8 mouse cellular contexts compared by ENCODE assay signal in the genomic region with DNA sequence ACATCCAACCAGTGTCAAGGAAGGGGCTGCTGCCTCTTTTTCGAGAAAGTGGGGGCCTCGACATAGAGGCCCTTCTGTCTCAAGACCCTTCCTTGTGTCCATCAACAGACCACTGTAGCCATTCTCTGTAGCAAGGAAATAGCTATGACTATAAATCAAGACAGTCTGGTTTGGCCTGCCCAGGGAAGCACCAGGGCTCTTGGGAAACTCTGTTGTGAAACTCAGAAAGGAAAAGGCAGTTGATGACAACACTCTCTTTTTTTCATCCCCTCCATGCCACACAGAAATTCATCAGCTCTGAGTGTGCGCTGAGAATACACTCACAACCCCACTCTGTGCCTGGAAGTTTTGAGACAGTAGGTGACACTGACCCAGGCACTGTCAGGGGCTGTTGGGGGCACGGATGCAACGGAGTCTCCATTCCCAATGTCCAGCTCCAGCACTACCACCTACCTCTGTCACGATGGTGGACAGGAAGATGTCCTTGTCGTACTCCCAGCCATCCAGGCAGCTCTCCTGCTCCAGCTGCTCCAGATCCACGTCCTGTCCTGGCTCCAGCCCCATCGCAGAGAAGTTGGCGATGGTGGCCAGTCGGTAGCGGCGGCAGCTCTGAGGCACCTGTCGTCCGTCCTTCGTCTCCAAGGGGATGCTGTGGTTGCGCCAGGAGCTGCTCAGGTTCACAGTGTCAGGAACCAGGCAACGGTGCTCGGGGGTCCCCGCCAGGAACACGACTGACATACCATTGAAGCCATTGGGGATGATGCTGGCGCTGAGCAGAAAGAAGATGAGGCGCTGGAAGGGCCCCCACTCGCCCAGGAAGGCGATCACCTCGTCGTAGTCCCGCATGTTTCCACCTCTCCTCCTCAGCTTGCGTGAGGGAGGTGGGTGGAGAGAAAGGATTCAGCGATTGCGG. TPM values are rescaled to one million over a fixed set of nuclear protein-coding genes. Genes with fewer than 3 reads are reported as not detected.
DNase-seq lines count a peak whose midpoint lies in the region; ATAC-seq and TF ChIP-seq lines count a peak whose summit lies in the region.

No protein-coding gene starts in this region.

- H3K9me3 ChIP-seq in intestine, embryonic 15.5 days = no peaks in the 10 kb centered on the region
- no peaks in the 10 kb centered on the region for H3K9me3 ChIP-seq in midbrain, embryonic 16.5 days (replicated peaks; ENCODE audit: control insufficient read depth, low read length, poor library complexity, severe bottlenecking)

- H3K27ac ChIP-seq in heart, adult 2 months = no peak overlapping the region; the same call in 1 of the 2 replicates
- no peak overlapping the region for H3K27ac ChIP-seq in intestine, embryonic 15.5 days
- H3K27ac ChIP-seq in midbrain, embryonic 16.5 days (ENCODE audit: low read length) = peak overlapping the region; percentile 38

- TF ChIP-seq POLR2A in heart, adult 2 months (IDR thresholded peaks at IDR 0.05; ENCODE audit: insufficient read depth, low read depth, low read length) = no peak

- peaks cover 6% of the 10 kb centered on the region for H3K4me1 ChIP-seq in heart, adult 2 months (ENCODE audit: control insufficient read depth, insufficient read depth, low read length)
- peaks cover 15% of the 10 kb centered on the region for H3K4me1 ChIP-seq in intestine, embryonic 15.5 days (replicated peaks)
- peaks cover 11% of the 10 kb centered on the region; the same call in 1 of the 2 replicates for H3K4me1 ChIP-seq in midbrain, embryonic 16.5 days (ENCODE audit: control insufficient read depth, insufficient read depth, low read length)

- ATAC-seq in intestine, embryonic 15.5 days = 0 out of 2 replicates have a peak, but pooled peaks have one; percentile 3
- ATAC-seq in midbrain, embryonic 16.5 days = peak; percentile 66

- peak overlapping the region; percentile 43 for H3K4me3 ChIP-seq in heart, adult 2 months
- H3K4me3 ChIP-seq in C2C12 (ENCODE audit: insufficient read depth, poor library complexity, severe bottlenecking) = peak overlapping the region; percentile 50
- H3K4me3 ChIP-seq in intestine, embryonic 15.5 days (replicated peaks) = peak overlapping the region; percentile 52
- H3K4me3 ChIP-seq in midbrain, embryonic 16.5 days (ENCODE audit: low read depth, low read length) = peak overlapping the region; percentile 65

- H3K9ac ChIP-seq in heart, adult 2 months (ENCODE audit: low read depth, low read length) = peak overlapping the region; percentile 31; the same call in 1 of the 2 replicates
- peak overlapping the region; percentile 65 for H3K9ac ChIP-seq in intestine, embryonic 15.5 days
- H3K9ac ChIP-seq in midbrain, embryonic 16.5 days (ENCODE audit: low read depth, low read length) = peak overlapping the region; percentile 84

- peak overlapping the region; percentile 74 for H3ac ChIP-seq in C2C12 (ENCODE audit: control insufficient read depth, insufficient read length, low read depth)

- no peaks in the 10 kb centered on the region for H3K27me3 ChIP-seq in heart, adult 2 months (ENCODE audit: control insufficient read depth, insufficient read depth, low read length)
- H3K27me3 ChIP-seq in C2C12 (ENCODE audit: control insufficient read depth, insufficient read depth, insufficient read length) = no peaks in the 10 kb centered on the region
- H3K27me3 ChIP-seq in intestine, embryonic 15.5 days (replicated peaks) = peaks cover 6% of the 10 kb centered on the region; the same call in 1 of the 2 replicates
- peaks cover 2% of the 10 kb centered on the region; the same call in 1 of the 2 replicates for H3K27me3 ChIP-seq in midbrain, embryonic 16.5 days (ENCODE audit: control insufficient read depth, insufficient read depth, low read depth, low read length)

- no peaks in the 10 kb centered on the region for H3K79me2 ChIP-seq in heart, adult 2 months (replicated peaks; ENCODE audit: control insufficient read depth, insufficient read depth, low read length)
- H3K79me2 ChIP-seq in C2C12 (ENCODE audit: control insufficient read depth, insufficient read depth) = peaks cover 59% of the 10 kb centered on the region

- intact Hi-C loops in heart, adult 2 months (cut with DNase I) = loop anchor here (2.0 kb wide), 1 partner anchor 25 kb away; no protein-coding TSS in a partner anchor
- intact Hi-C loops in heart, postnatal 25 days (cut with DNase I) = loop anchor here (2.0 kb wide), 2 partner anchors 21 to 37 kb away; no protein-coding TSS in a partner anchor

- no peak for TF ChIP-seq CTCF in heart, adult 2 months (IDR thresholded peaks at IDR 0.05)
- no peak for TF ChIP-seq CTCF in C2C12 (IDR thresholded peaks at IDR 0.05; ENCODE audit: control insufficient read depth, insufficient read depth, insufficient read length)

- H3K79me3 ChIP-seq in C2C12 (ENCODE audit: low read depth) = no peaks in the 10 kb centered on the region

- H3K36me3 ChIP-seq in heart, adult 2 months (ENCODE audit: control insufficient read depth, insufficient read depth, low read length) = no peaks in the 10 kb centered on the region
- H3K36me3 ChIP-seq in C2C12 (ENCODE audit: control insufficient read depth, insufficient read depth) = no peaks in the 10 kb centered on the region
- no peaks in the 10 kb centered on the region for H3K36me3 ChIP-seq in intestine, embryonic 15.5 days
- no peaks in the 10 kb centered on the region for H3K36me3 ChIP-seq in midbrain, embryonic 16.5 days (ENCODE audit: control insufficient read depth, insufficient read depth, low read length)

- DNase-seq in heart, adult 2 months = no peak
- no peak for DNase-seq in heart, postnatal 25 days (ENCODE audit: low spot score)
- DNase-seq in cerebellum, postnatal 36 days = peak; percentile 57 to 60
- DNase-seq in thymus, postnatal 10 days (ENCODE audit: low spot score in 2 of 2) = no peak
- DNase-seq in layer of hippocampus, postnatal 25 days (ENCODE audit: extremely low spot score in 1 of 2, low spot score in 1 of 2) = no peak

- H3K4me2 ChIP-seq in intestine, embryonic 15.5 days (replicated peaks) = peak overlapping the region; percentile 98
- peak overlapping the region; percentile 81 for H3K4me2 ChIP-seq in midbrain, embryonic 16.5 days (ENCODE audit: low read length)

- no peak for TF ChIP-seq EP300 in heart, adult 2 months (IDR thresholded peaks at IDR 0.05; ENCODE audit: insufficient read depth, low read depth, low read length)

- WGBS in heart, adult 2 months = 25% methylated on average over 31 of the region's 31 CpGs
- WGBS in intestine, embryonic 15.5 days = 18% methylated on average over 31 of the region's 31 CpGs
- WGBS in midbrain, embryonic 16.5 days = 16% methylated on average over 31 of the region's 31 CpGs

TF ChIP-seq in C2C12, 6 proteins besides CTCF, POLR2A, EP300 and RAD21:
- TF ChIP-seq MYOD1 (IDR thresholded peaks at IDR 0.05; ENCODE audit: control insufficient read depth, insufficient read length, low read depth) (no peak), FOSL1 (IDR thresholded peaks at IDR 0.05; ENCODE audit: insufficient read depth, low read length, poor library complexity, severe bottlenecking) (no peak), USF1 (IDR thresholded peaks at IDR 0.05; ENCODE audit: low read depth) (no peak), MYOG (IDR thresholded peaks at IDR 0.05; ENCODE audit: control insufficient read depth, extremely low read depth, insufficient read length) (no peak), MAX (IDR thresholded peaks at IDR 0.05) (no peak), CEBPB (IDR thresholded peaks at IDR 0.05; ENCODE audit: low read depth) (no peak)

RNA-seq across cellular contexts. Expression of a gene that starts 0.5 kb away (rescaled TPM):
- total RNA-seq in heart, adult 2 months (2021) = 1 to 10 TPM; 5.1 to 5.5 TPM
- 5.6 and 7.0 TPM in 2 replicates for polyA plus RNA-seq in heart, adult 2 months (2012; rRNA removed)
- 1 to 10 TPM; 5.0 to 5.7 TPM for total RNA-seq in heart, postnatal 25 days (2021)
- polyA plus RNA-seq in C2C12 (2012; fragmentation: generic; extraction: Trizol) = 4.0 TPM
- 0.72 and 1.4 TPM in 2 replicates for polyA plus RNA-seq in intestine, embryonic 15.5 days (2015; fragmentation: Nextera tagmentation; extraction: Ambion mirVana)
- polyA plus RNA-seq in midbrain, embryonic 16.5 days (2015; fragmentation: Nextera tagmentation; extraction: Ambion mirVana) = 3.7 and 6.5 TPM in 2 replicates
- total RNA-seq in layer of hippocampus, postnatal 25 days (2021) = 1 to 10 TPM; 4.8 to 7.2 TPM

RNA-seq across cellular contexts. Expression of a gene that starts 41.4 kb away (rescaled TPM):
- total RNA-seq in heart, adult 2 months (2021) = 10 to 100 TPM; 30.8 to 33.8 TPM
- polyA plus RNA-seq in heart, adult 2 months (2012; rRNA removed) = 57.6 and 58.2 TPM in 2 replicates
- total RNA-seq in heart, postnatal 25 days (2021) = 10 to 100 TPM; 34.4 to 42.1 TPM
- 120 TPM for polyA plus RNA-seq in C2C12 (2012; fragmentation: generic; extraction: Trizol)
- polyA plus RNA-seq in intestine, embryonic 15.5 days (2015; fragmentation: Nextera tagmentation; extraction: Ambion mirVana) = 35.9 and 42.1 TPM in 2 replicates
- 20.5 and 26.7 TPM in 2 replicates for polyA plus RNA-seq in midbrain, embryonic 16.5 days (2015; fragmentation: Nextera tagmentation; extraction: Ambion mirVana)
- total RNA-seq in layer of hippocampus, postnatal 25 days (2021) = 10 to 100 TPM; 15.7 TPM

RNA-seq across cellular contexts. Expression of a gene that starts 47.3 kb away (rescaled TPM):
- total RNA-seq in heart, adult 2 months (2021) = 1 to 10 TPM; 1.3 to 1.5 TPM
- 0.61 and 1.1 TPM in 2 replicates for polyA plus RNA-seq in heart, adult 2 months (2012; rRNA removed)
- 1 to 10 TPM; 1.5 to 1.9 TPM for total RNA-seq in heart, postnatal 25 days (2021)
- 1.5 TPM for polyA plus RNA-seq in C2C12 (2012; fragmentation: generic; extraction: Trizol)
- 6.6 and 8.0 TPM in 2 replicates for polyA plus RNA-seq in intestine, embryonic 15.5 days (2015; fragmentation: Nextera tagmentation; extraction: Ambion mirVana)
- polyA plus RNA-seq in midbrain, embryonic 16.5 days (2015; fragmentation: Nextera tagmentation; extraction: Ambion mirVana) = 4.0 and 4.6 TPM in 2 replicates
- total RNA-seq in layer of hippocampus, postnatal 25 days (2021) = 1 to 10 TPM; 1.4 to 1.8 TPM

Comparison
In these comparisons a context has a peak if more than half of its experiments do, and no peak if none do; other contexts are left out.
1. DNase-seq: peak in cerebellum, postnatal 36 days (2 of 2); none in heart, adult 2 months (0 of 2), heart, postnatal 25 days (single experiment), thymus, postnatal 10 days (0 of 2) and layer of hippocampus, postnatal 25 days (0 of 2).
2. H3K9ac ChIP-seq: peak in every context shown above with its lines; median percentile 84 in midbrain, embryonic 16.5 days; 65 in intestine, embryonic 15.5 days; 31 in heart, adult 2 months.
3. Peak in every context shown above with its lines, with median percentiles within 50 percentile points of each other: H3K4me3 ChIP-seq.